Mouse (Mus musculus) lung, embryonic 16.5 days (tissue): ENCODE data around the gene Nkg7. TPM values are rescaled to one million over a fixed set of nuclear protein-coding genes. Genes with fewer than 3 reads are reported as not detected.

Source experiments
- ATAC-seq: fragments of 200-750 bp; cut with Nextera tagmentation; 2 replicates; pipeline ENCODE4 v1.8.0; 2017; ENCODE audit warnings: low read depth, mild to moderate bottlenecking, moderate library complexity
- H3K27ac ChIP-seq: fragments of 300-500 bp; sonication (generic); 2 replicates; pipeline ENCODE4 v1.5.1; 2014; ENCODE audit warnings: mild to moderate bottlenecking, control low read depth, low read length
- H3K27me3 ChIP-seq: fragments of 300-500 bp; sonication (generic); 2 replicates; pipeline ENCODE4 v1.6.1; 2014; ENCODE audit warnings: low read depth, low read length, mixed read lengths; ENCODE audit not compliant: control insufficient read depth, insufficient read depth
- H3K36me3 ChIP-seq: fragments of 300-500 bp; sonication (generic); 2 replicates; pipeline ENCODE4 v1.6.1; 2014; ENCODE audit warnings: low read length; ENCODE audit not compliant: control insufficient read depth, insufficient read depth
- H3K4me1 ChIP-seq: fragments of 300-500 bp; sonication (generic); replicated peaks from 2 replicates; pipeline ENCODE4 v1.6.1; 2014; ENCODE audit warnings: low read length, mixed read lengths; ENCODE audit not compliant: control insufficient read depth, insufficient read depth
- H3K4me2 ChIP-seq: fragments of 300-500 bp; sonication (generic); 2 replicates; pipeline ENCODE4 v1.6.1; 2014; ENCODE audit warnings: low read depth, low read length, control low read depth
- H3K4me3 ChIP-seq: fragments of 300-500 bp; sonication (generic); 2 replicates; pipeline ENCODE4 v1.5.1; 2014; ENCODE audit warnings: mild to moderate bottlenecking, low read length, control low read depth
- H3K9ac ChIP-seq: fragments of 300-500 bp; sonication (generic); 2 replicates; pipeline ENCODE4 v1.6.1; 2014; ENCODE audit warnings: low read length, control low read depth
- H3K9me3 ChIP-seq: fragments of 300-500 bp; sonication (generic); 2 replicates; pipeline ENCODE4 v1.6.1; 2016; ENCODE audit warnings: low read length; ENCODE audit not compliant: control insufficient read depth
- WGBS: fragments of 180-500 bp; shearing (Covaris S2); extraction: QIAGEN DNeasy Blood & Tissue Kit; methylation state at CpG from one replicate; pipeline ENCODE4 v1.1.7; 2014; 5-methylcytosine and 5-hydroxymethylcytosine counted together
- microRNA-seq: library from miRNA; unstranded; fragments of <30 nt; microRNA quantifications from one replicate; pipeline ENCODE4, GENCODE M21; 2016
- polyA plus RNA-seq: library from polyadenylated mRNA; unstranded; fragments of >200 nt; fragmentation: Nextera tagmentation; extraction: Ambion mirVana; gene quantifications from 2 replicates; pipeline ENCODE4 v1.2.1, GENCODE M21; 2015

Gene Nkg7
- polyA plus RNA-seq, 1 experiment from 2014 or later, result 3.1 TPM

DNA sequence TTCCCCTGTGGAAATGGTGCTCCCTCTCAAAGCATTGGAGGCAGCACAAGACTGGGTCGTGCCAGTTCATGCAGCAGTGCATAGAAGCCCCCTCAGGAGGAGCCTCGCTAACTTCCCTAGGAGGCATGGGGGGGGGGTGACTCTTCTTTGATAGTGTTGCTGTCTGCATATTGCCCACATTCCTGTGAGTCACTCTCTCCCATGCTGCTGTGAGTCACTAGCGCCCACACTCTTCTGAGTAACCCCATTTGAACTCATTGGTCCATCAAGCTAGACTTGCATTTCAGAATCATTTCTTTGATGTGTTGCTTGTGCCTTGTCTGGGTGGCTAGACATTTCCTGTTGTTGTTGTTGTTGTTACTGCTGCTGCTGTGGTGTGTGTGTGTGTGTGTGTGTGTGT is 44.3 kb downstream of the Nkg7 start:
- H3K4me3 ChIP-seq, result no peak overlapping the region
- 57% methylated on average over 3 of the region's 3 CpGs for WGBS
- no peaks in the 10 kb centered on the region for H3K9me3 ChIP-seq
- no peaks in the 10 kb centered on the region for H3K36me3 ChIP-seq
- H3K4me2 ChIP-seq, result no peak overlapping the region
- 0 out of 2 replicates have a peak, but pooled peaks cover 4% of the 10 kb centered on the region for H3K4me1 ChIP-seq
- no peak overlapping the region for H3K9ac ChIP-seq
- no peak overlapping the region for H3K27ac ChIP-seq
- no peak for ATAC-seq
- peaks cover 13% of the 10 kb centered on the region for H3K27me3 ChIP-seq

DNA sequence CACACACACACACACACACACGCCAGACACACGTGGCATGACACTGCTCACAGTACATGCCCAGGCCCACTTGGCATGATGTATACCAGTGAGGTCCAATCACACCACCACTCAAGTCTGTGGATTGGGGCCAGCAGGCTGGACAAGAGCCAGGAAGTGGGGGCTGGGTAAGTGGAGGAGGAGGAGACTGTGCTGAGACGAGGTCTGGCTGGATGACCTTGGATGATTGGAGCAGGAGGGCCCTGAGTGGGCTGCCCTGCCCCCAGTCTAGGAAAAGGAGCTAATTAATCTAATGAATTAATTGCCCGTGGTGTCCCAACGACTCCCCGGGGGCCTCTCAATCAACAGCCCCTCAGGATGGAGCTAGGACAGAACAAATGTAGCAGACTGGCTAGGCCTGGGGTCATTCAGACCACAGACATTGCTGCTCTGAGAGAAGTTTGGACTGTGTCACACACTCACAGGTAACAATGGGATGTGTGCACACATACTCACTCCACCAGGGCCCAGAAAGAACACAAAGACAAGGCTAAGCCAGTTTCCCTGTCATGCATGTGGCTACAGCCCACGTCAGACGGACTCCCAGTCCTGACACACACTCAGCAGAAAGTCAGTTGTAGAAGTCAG is 45.3 kb downstream of the Nkg7 start:
- Histone ChIP-seq H3K9ac (no peak overlapping the region), H3K4me3 (no peak overlapping the region), H3K36me3 (no peaks in the 10 kb centered on the region), H3K9me3 (no peaks in the 10 kb centered on the region), H3K4me1 (0 out of 2 replicates have a peak, but pooled peaks cover 4% of the 10 kb centered on the region), H3K4me2 (no peak overlapping the region), H3K27me3 (peaks cover 3% of the 10 kb centered on the region), H3K27ac (no peak overlapping the region)
- WGBS, result 38% methylated on average over 8 of the region's 8 CpGs
- ATAC-seq, result peak; percentile 68

DNA sequence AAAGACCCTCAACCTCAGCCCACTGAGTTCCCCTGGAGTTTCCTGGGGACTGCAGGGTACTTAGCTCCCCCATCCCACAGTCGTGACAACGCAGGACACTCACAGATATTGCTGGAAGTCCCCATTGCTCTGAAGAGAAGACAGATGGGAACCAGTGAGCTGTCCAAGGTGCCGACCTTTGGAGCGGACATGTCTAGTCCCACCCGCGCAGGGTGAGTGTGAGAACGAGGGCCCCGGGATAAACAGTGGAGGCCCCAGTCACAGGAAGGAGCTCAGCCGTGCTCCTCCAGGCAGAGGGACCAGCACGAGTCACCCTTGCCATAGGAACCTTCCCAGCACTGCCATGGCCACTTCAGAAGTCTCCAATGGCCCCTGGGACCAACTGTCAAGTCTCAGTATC is 46.4 kb downstream of the Nkg7 start:
- Histone ChIP-seq H3K9ac (no peak overlapping the region), H3K27ac (no peak overlapping the region), H3K4me3 (no peak overlapping the region), H3K9me3 (no peaks in the 10 kb centered on the region), H3K4me2 (no peak overlapping the region), H3K36me3 (no peaks in the 10 kb centered on the region), H3K27me3 (no peaks in the 10 kb centered on the region), H3K4me1 (0 out of 2 replicates have a peak, but pooled peaks cover 4% of the 10 kb centered on the region)
- WGBS, result 4% methylated on average over 10 of the region's 10 CpGs
- ATAC-seq, result peak; percentile 39; the same call in 1 of the 2 replicates

Small RNA genes within 50 kb of the gene (microRNA-seq; reads per million reads assigned to microRNA genes)
- gene Mir7051, result 0.79 reads per million

Other genes with a start within 250 kb of the Nkg7 start
- gene Zfp715, start 123.8 kb upstream of the Nkg7 start, polyA plus RNA-seq, result 13.1 and 15.8 TPM in 2 replicates
- gene Siglecf, start 85.7 kb upstream of the Nkg7 start, polyA plus RNA-seq, result 0.14 and 0.23 TPM in 2 replicates
- gene Siglecg, start 28.9 kb upstream of the Nkg7 start, polyA plus RNA-seq, result 0.25 and 0.48 TPM in 2 replicates
- not detected in 2 replicates for gene Lim2, start 9.4 kb upstream of the Nkg7 start, polyA plus RNA-seq
- not detected in 2 replicates for gene Cldnd2, start 3.7 kb downstream of the Nkg7 start, polyA plus RNA-seq
- gene Etfb, start 7.0 kb downstream of the Nkg7 start, polyA plus RNA-seq, result 348 and 368 TPM in 2 replicates
- 0.49 TPM in 1 of 2 replicates, not detected in the other for gene Gm45233, start 7.1 kb downstream of the Nkg7 start, polyA plus RNA-seq
- gene Vsig10l, start 26.1 kb downstream of the Nkg7 start, polyA plus RNA-seq, result 2.8 and 3.7 TPM in 2 replicates
- gene Iglon5, start 53.0 kb downstream of the Nkg7 start, polyA plus RNA-seq, result 0.15 and 0.38 TPM in 2 replicates
- not detected in 2 replicates for gene 4931406B18Rik, start 68.9 kb downstream of the Nkg7 start, polyA plus RNA-seq
- 2.2 and 2.3 TPM in 2 replicates for gene Cd33, start 107.4 kb downstream of the Nkg7 start, polyA plus RNA-seq
- gene Zfp658, start 125.2 kb downstream of the Nkg7 start, polyA plus RNA-seq, result 4.3 TPM in 2 replicates
- 14.1 and 15.8 TPM in 2 replicates for gene Zfp719, start 142.5 kb downstream of the Nkg7 start, polyA plus RNA-seq
- 0.41 and 0.80 TPM in 2 replicates for gene Zfp819, start 170.1 kb downstream of the Nkg7 start, polyA plus RNA-seq
- gene Ceacam18, start 197.6 kb downstream of the Nkg7 start, polyA plus RNA-seq, result not detected in 2 replicates
- 1.2 and 2.2 TPM in 2 replicates for gene Siglece, start 223.1 kb downstream of the Nkg7 start, polyA plus RNA-seq
- gene Ctu1, start 234.9 kb downstream of the Nkg7 start, polyA plus RNA-seq, result 13.0 and 13.1 TPM in 2 replicates